Mouse (Mus musculus) left cerebral cortex, postnatal 25 days (tissue): ENCODE results near the gene Nme3. TPM values are rescaled to one million over a fixed set of nuclear protein-coding genes. Genes with fewer than 3 reads are reported as not detected.
"Not testable (repeated sequence)": the region's sequence is repeated elsewhere in the genome, so short reads cannot be mapped to it uniquely, and the experiment has no call there.

Experiments used
- DNase-seq, 2 experiments: peaks; one replicate each; pipeline ENCODE4 v3.0.0; 2022; ENCODE audit warnings: low spot score in 2 of 2, mixed read lengths in 1 of 2
- intact Hi-C: fragments of 180-260 bp; cut with DNase I; formaldehyde crosslinking; loops from one replicate; pipeline ENCODE4 v1.15.1; 2025
- total RNA-seq, 2 experiments: library from RNA; stranded (reverse); gene quantifications; 2 replicates each; pipeline ENCODE4 v1.2.3; 2021

The Nme3 gene
- total RNA-seq, 2 experiments from 2014 or later, result 47.4 to 47.5 TPM

DNA sequence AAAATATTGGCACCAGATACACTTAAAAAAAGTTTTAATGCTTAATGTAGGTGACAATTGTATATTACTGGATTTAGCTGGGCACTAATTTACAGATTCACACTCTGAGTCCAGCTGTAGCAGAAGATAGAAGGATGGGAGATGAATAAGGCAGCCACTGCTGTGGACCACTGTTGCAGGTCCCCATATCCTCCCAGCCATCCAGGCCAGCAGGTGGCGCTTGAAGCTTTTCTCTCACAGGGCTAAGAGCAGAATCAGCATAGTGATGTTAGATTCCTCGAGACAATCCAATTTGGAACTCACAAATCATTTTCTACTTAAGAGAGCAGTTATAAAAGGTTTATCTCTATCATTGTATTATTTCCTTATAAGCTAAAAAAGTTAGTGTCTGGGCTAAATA lies 46.2 kb downstream of the Nme3 start:
- intact Hi-C loops, result not testable (repeated sequence)
- DNase-seq, result peak; percentile 42 to 57

DNA sequence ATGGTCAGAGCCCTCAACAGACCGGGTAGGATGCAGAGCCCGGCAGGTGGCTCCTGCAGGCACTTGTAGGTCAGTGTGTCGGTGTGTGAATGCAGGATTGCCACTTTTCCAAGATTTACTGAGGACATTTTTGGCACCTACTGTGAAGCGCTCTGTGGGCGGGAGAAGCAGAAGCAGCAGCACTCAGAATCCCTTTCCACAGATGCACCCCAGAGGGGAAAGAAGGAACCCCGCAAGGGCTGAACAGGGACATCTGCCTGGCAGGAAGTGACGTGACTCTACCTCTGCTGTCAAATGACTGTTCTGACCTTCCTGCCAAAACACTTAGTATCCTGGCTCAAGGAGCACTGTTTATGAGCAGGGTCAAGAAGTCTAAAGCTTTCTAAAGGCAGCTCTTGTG lies 46.7 kb downstream of the Nme3 start:
- intact Hi-C loops, result no loop called here
- peak; percentile 65 to 92 for DNase-seq

DNA sequence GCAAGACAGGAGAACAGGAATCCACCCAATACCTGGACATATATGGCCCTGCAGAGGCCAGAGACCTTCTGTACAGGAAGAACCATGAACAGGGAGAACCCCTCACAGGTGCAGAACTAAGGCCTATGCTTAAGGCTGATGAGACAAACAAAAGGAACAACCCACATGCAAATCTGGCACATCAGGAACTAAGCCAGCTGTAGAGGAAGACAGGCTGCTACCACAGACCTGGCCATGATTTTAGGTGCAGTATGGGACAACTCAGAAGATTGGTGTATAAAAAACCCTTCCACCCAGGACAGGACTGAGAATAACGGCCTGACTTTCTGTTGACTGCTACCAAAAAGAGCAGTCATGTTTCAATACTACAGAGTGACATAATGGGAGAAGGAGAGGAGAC lies 47.3 kb downstream of the Nme3 start:
- intact Hi-C loops, DNase-seq: not testable (repeated sequence)

Other genes starting within 250 kb of the Nme3 start
- gene Slc9a3r2, start 246.2 kb upstream of the Nme3 start, total RNA-seq, result 10 to 100 TPM; 48.0 to 49.9 TPM
- gene Npw, start 238.0 kb upstream of the Nme3 start, total RNA-seq, result 1 to 10 TPM in 1 of 2 experiments, not detected in 1; 1.2 TPM
- gene Zfp598, start 226.8 kb upstream of the Nme3 start, total RNA-seq, result 10 to 100 TPM; 38.5 to 39.3 TPM
- gene Syngr3, start 206.5 kb upstream of the Nme3 start, total RNA-seq, result 100 to 1,000 TPM; 203 to 214 TPM
- gene Gfer, start 200.3 kb upstream of the Nme3 start, total RNA-seq, result 10 to 100 TPM; 19.9 to 20.2 TPM
- gene Noxo1, start 200.3 kb upstream of the Nme3 start, total RNA-seq, result 1 to 10 TPM; 3.1 to 3.7 TPM
- gene Tbl3, start 188.8 kb upstream of the Nme3 start, total RNA-seq, result 10 to 100 TPM; 26.1 to 27.4 TPM
- not detected for gene Rnf151, start 178.4 kb upstream of the Nme3 start, total RNA-seq
- 100 to 1,000 TPM; 300 to 313 TPM for gene Rps2, start 178.4 kb upstream of the Nme3 start, total RNA-seq
- 100 to 1,000 TPM; 196 to 198 TPM for gene Ndufb10, start 172.0 kb upstream of the Nme3 start, total RNA-seq
- gene Rpl3l, start 168.7 kb upstream of the Nme3 start, total RNA-seq, result under 1 TPM in 1 of 2 experiments, not detected in 1; 0.34 TPM
- 10 to 100 TPM; 31.4 to 35.8 TPM for gene Msrb1, start 159.9 kb upstream of the Nme3 start, total RNA-seq
- under 1 TPM; 0.48 to 0.73 TPM for gene Hs3st6, start 143.5 kb upstream of the Nme3 start, total RNA-seq
- gene Meiob, start 92.2 kb upstream of the Nme3 start, total RNA-seq, result not detected
- gene Hagh, start 56.4 kb upstream of the Nme3 start, total RNA-seq, result 100 to 1,000 TPM; 133 to 141 TPM
- 10 to 100 TPM; 17.6 to 20.9 TPM for gene Fahd1, start 46.1 kb upstream of the Nme3 start, total RNA-seq
- gene Igfals, start 30.5 kb upstream of the Nme3 start, total RNA-seq, result not detected
- 10 to 100 TPM; 32.7 to 33.6 TPM for gene Nubp2, start 10.2 kb upstream of the Nme3 start, total RNA-seq
- 10 to 100 TPM; 57.9 to 58.0 TPM for gene Spsb3, start 9.9 kb upstream of the Nme3 start, total RNA-seq
- 10 to 100 TPM; 52.9 to 59.1 TPM for gene Eme2, start 1.4 kb upstream of the Nme3 start, total RNA-seq
- 10 to 100 TPM; 64.6 to 69.9 TPM for gene Mrps34, start 1.4 kb upstream of the Nme3 start, total RNA-seq
- 100 to 1,000 TPM; 345 to 372 TPM for gene Mapk8ip3, start 40.5 kb downstream of the Nme3 start, total RNA-seq
- gene Jpt2, start 64.2 kb downstream of the Nme3 start, total RNA-seq, result 1 to 10 TPM; 5.5 to 5.6 TPM
- gene Cramp1l, start 119.3 kb downstream of the Nme3 start, total RNA-seq, result 10 to 100 TPM; 25.7 to 26.6 TPM
- gene Ift140, start 119.6 kb downstream of the Nme3 start, total RNA-seq, result 10 to 100 TPM; 21.9 to 23.0 TPM
- 10 to 100 TPM; 10.5 to 11.8 TPM for gene Tmem204, start 187.1 kb downstream of the Nme3 start, total RNA-seq
- 10 to 100 TPM; 26.3 to 28.7 TPM for gene Telo2, start 219.5 kb downstream of the Nme3 start, total RNA-seq
- under 1 TPM; 0.46 to 0.76 TPM for gene Ptx4, start 224.3 kb downstream of the Nme3 start, total RNA-seq
- gene Clcn7, start 236.9 kb downstream of the Nme3 start, total RNA-seq, result 10 to 100 TPM; 51.4 to 52.3 TPM